Mouse (Mus musculus): ENCODE measurements around the gene Grik4.

DNA sequence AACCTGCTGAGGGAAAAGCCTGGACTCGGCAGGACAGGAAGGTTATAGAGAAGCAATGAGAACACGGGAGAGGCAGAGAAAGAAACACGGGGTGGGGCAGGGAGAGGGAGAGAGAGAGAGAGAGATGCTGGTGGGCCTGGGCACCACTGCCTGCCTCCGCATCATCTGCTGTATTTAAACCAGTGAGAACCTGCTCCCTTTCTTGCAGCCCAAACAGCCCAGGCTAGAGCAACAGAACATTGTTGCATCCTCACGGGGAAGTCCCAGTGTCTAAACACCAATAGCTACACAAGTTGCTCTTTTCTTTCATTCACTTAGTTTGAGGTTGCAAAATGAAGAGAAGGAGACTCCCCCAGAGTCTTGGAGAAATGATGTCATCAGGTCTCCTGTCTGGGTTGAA is 258.2 kb downstream of the Grik4 start:
- TF ChIP-seq EP300 (IDR thresholded peaks at IDR 0.05; ENCODE audit: low read length) (no peak), ELF1 (IDR thresholded peaks at IDR 0.05; ENCODE audit: low read depth, low read length) (no peak), ZC3H11A (IDR thresholded peaks at IDR 0.05; ENCODE audit: low read depth, low read length) (no peak), CTCF (conservative IDR thresholded peaks at IDR 0.05 in 1 of 2, IDR thresholded peaks at IDR 0.05 in 1 of 2; ENCODE audit: low read depth in 2 of 2, low read length in 2 of 2) (no peak), NELFE (IDR thresholded peaks at IDR 0.05; ENCODE audit: low read depth, low read length) (no peak), ETS1 (conservative IDR thresholded peaks at IDR 0.05; ENCODE audit: low read depth, low read length) (no peak), ZMIZ1 (IDR thresholded peaks at IDR 0.05; ENCODE audit: low read depth, low read length) (no peak), E2F4 (IDR thresholded peaks at IDR 0.05; ENCODE audit: insufficient replicate concordance, low read depth, low read length) (no peak), RAD21 (IDR thresholded peaks at IDR 0.05; ENCODE audit: low read depth, low read length) (no peak), SMC3 (IDR thresholded peaks at IDR 0.05; ENCODE audit: low read depth, low read length) (no peak), SIN3A (IDR thresholded peaks at IDR 0.05; ENCODE audit: low read length) (no peak), IRF4 (IDR thresholded peaks at IDR 0.05; ENCODE audit: low read depth, low read length) (no peak), MEF2A (IDR thresholded peaks at IDR 0.05; ENCODE audit: borderline replicate concordance, low read depth, low read length) (no peak)

Measured in CH12.LX (cell line).